Mouse (Mus musculus): ENCODE results near the gene Rubcnl. TPM values are rescaled to one million over a fixed set of nuclear protein-coding genes. Genes with fewer than 3 reads are reported as not detected.
A peak's percentile ranks its signal among the peaks of the same experiment; 100 is the strongest.

The Rubcnl gene
- polyA plus RNA-seq, 1 experiment, result 0.64 TPM

DNA sequence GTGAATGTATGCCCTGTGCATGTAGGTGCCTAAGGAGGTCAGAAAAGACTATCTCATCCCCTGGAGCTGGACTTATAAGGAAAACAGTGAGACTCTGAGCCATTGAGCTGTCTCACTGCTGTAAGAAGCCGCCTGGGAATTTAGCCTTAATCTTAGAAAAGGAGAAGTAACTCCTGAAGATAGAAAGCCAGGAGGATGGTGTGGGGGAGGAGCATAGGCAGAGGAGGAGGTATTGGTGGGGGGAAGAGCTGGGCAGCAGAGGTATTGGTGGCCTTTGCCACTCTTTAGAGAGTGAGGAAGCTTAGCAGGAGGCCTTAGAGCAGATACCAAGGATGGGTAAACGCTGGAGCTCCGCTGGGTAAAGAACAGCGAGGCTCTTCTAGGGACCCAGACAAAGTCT lies 26.5 kb upstream of the Rubcnl start:
- Histone ChIP-seq H3K4me2 (ENCODE audit: low read depth) (no peak overlapping the region), H3K27me3 (ENCODE audit: control insufficient read depth, insufficient read depth, insufficient read length) (no peaks in the 10 kb centered on the region), H3K79me2 (ENCODE audit: control insufficient read depth, insufficient read depth) (no peaks in the 10 kb centered on the region), H3K4me3 (no peak overlapping the region), H3ac (ENCODE audit: control insufficient read depth, insufficient read length) (no peak overlapping the region), H3K36me3 (ENCODE audit: control insufficient read depth, insufficient read depth) (no peaks in the 10 kb centered on the region)
- TF ChIP-seq E2F4 (IDR thresholded peaks at IDR 0.05; ENCODE audit: insufficient read depth) (no peak), TCF12 (IDR thresholded peaks at IDR 0.05; ENCODE audit: insufficient read depth, poor library complexity, severe bottlenecking) (no peak), MYOG (IDR thresholded peaks at IDR 0.05; ENCODE audit: control insufficient read depth in 1 of 3, insufficient read depth in 1 of 3, insufficient read length in 2 of 3, low read depth in 2 of 3) (no peak), POLR2A (IDR thresholded peaks at IDR 0.05; ENCODE audit: insufficient read length, low read depth) (no peak), CEBPB (IDR thresholded peaks at IDR 0.05; ENCODE audit: insufficient read depth, poor library complexity, severe bottlenecking) (no peak), USF1 (IDR thresholded peaks at IDR 0.05; ENCODE audit: low read depth) (no peak), MAX (IDR thresholded peaks at IDR 0.05; ENCODE audit: low read depth) (no peak), TCF3 (IDR thresholded peaks at IDR 0.05; ENCODE audit: insufficient read length, low read depth) (no peak), MYOD1 (IDR thresholded peaks at IDR 0.05; ENCODE audit: control insufficient read depth in 1 of 3, insufficient read length in 2 of 3, low read depth in 2 of 3) (no peak), SRF (IDR thresholded peaks at IDR 0.05; ENCODE audit: control insufficient read depth, insufficient read length, low read depth) (no peak), REST (IDR thresholded peaks at IDR 0.05; ENCODE audit: insufficient read depth, insufficient read length) (no peak), POLR2AphosphoS2 (IDR thresholded peaks at IDR 0.05; ENCODE audit: insufficient read length, low read depth) (no peak)

DNA sequence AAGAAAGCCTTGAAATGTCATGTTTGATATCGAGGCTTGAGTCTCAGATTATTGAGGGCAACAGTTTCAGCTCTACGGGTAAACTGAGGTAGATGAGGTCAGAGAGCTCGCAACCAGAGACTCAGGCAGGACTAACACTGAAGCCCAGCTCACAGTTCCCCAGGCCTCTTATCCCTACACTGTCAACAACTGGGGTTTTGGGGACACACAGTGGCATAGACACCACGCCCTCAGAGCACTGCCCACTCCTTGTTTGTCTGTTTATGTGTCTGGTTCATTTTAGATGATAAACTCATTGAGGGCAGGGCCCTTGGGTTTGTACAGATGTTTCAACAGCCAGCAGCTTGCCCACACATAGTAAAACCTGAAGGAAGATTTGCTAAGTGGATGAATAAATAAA lies 25.9 kb upstream of the Rubcnl start:
- no peak overlapping the region for H3K4me2 ChIP-seq (ENCODE audit: low read depth)
- H3K36me3 ChIP-seq (ENCODE audit: control insufficient read depth, insufficient read depth), result no peaks in the 10 kb centered on the region
- no peak overlapping the region for H3ac ChIP-seq (ENCODE audit: control insufficient read depth, insufficient read length)
- H3K27me3 ChIP-seq (ENCODE audit: control insufficient read depth, insufficient read depth, insufficient read length), result no peaks in the 10 kb centered on the region
- no peaks in the 10 kb centered on the region for H3K79me2 ChIP-seq (ENCODE audit: control insufficient read depth, insufficient read depth)
- TF ChIP-seq MYOG (IDR thresholded peaks at IDR 0.05; ENCODE audit: control insufficient read depth in 1 of 3, insufficient read depth in 1 of 3, insufficient read length in 2 of 3, low read depth in 2 of 3) (no peak), MAX (IDR thresholded peaks at IDR 0.05; ENCODE audit: low read depth) (no peak), SRF (IDR thresholded peaks at IDR 0.05; ENCODE audit: control insufficient read depth, insufficient read length, low read depth) (no peak), TCF12 (IDR thresholded peaks at IDR 0.05; ENCODE audit: insufficient read depth, poor library complexity, severe bottlenecking) (no peak)
- no peak overlapping the region for H3K4me3 ChIP-seq

DNA sequence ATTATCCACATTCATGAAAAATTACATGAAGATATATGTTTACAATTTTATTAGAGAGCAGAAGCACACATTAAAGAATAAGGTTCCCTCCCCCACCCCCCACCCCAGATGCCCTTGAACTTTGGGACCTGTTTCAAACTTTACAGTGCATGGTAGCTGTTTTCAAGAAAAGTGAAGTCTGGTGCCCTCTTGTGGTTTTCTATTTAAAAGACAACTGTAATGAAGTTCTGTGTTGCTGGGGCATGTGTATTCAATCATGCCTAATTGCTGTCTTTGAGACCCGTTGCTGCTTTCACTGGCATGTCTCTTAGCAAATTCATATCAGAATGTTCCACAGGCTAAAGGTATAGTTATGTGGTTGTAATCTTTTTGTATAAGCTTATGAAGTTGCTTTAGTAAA lies 25.3 kb upstream of the Rubcnl start:
- Histone ChIP-seq H3K4me2 (ENCODE audit: low read depth) (no peak overlapping the region), H3ac (ENCODE audit: control insufficient read depth, insufficient read length) (no peak overlapping the region), H3K4me3 (no peak overlapping the region), H3K36me3 (ENCODE audit: control insufficient read depth, insufficient read depth) (no peaks in the 10 kb centered on the region), H3K79me2 (ENCODE audit: control insufficient read depth, insufficient read depth) (no peaks in the 10 kb centered on the region), H3K27me3 (ENCODE audit: control insufficient read depth, insufficient read depth, insufficient read length) (no peaks in the 10 kb centered on the region)
- TF ChIP-seq TCF3 (IDR thresholded peaks at IDR 0.05; ENCODE audit: insufficient read length, low read depth) (no peak), REST (IDR thresholded peaks at IDR 0.05; ENCODE audit: insufficient read depth, insufficient read length) (no peak), TCF12 (IDR thresholded peaks at IDR 0.05; ENCODE audit: insufficient read depth, poor library complexity, severe bottlenecking) (no peak), USF1 (IDR thresholded peaks at IDR 0.05; ENCODE audit: low read depth) (no peak), MYOD1 (IDR thresholded peaks at IDR 0.05; ENCODE audit: control insufficient read depth in 1 of 3, insufficient read length in 2 of 3, low read depth in 2 of 3) (no peak), POLR2A (IDR thresholded peaks at IDR 0.05; ENCODE audit: insufficient read length, low read depth) (no peak), CEBPB (IDR thresholded peaks at IDR 0.05; ENCODE audit: insufficient read depth, poor library complexity, severe bottlenecking) (no peak), MYOG (IDR thresholded peaks at IDR 0.05; ENCODE audit: control insufficient read depth in 1 of 3, insufficient read depth in 1 of 3, insufficient read length in 2 of 3, low read depth in 2 of 3) (no peak), MAX (IDR thresholded peaks at IDR 0.05; ENCODE audit: low read depth) (no peak), E2F4 (IDR thresholded peaks at IDR 0.05; ENCODE audit: insufficient read depth) (no peak), SRF (IDR thresholded peaks at IDR 0.05; ENCODE audit: control insufficient read depth, insufficient read length, low read depth) (no peak), POLR2AphosphoS2 (IDR thresholded peaks at IDR 0.05; ENCODE audit: insufficient read length, low read depth) (no peak)

DNA sequence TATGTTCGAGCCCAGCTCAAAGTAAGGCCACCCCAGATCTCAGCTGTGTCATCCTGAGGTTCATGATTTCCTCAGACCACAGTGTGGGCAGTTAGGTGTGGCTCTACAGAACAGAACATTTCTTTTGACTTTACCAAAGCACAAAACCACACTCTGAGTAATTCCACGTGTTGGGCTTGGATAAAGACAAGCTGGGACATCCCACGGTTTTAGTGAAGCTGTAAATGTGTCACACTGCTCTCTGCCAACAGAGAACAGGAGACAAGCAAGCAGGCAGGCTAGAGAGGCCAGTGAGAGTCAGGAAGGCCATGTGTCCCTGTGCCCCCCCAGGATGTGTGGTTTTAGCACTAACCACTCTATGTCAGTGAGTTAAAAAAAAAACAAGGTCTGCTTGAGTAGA lies 19.3 kb upstream of the Rubcnl start:
- Histone ChIP-seq H3K27me3 (ENCODE audit: control insufficient read depth, insufficient read depth, insufficient read length) (no peaks in the 10 kb centered on the region), H3K4me3 (no peak overlapping the region), H3K79me2 (ENCODE audit: control insufficient read depth, insufficient read depth) (no peaks in the 10 kb centered on the region), H3K36me3 (ENCODE audit: control insufficient read depth, insufficient read depth) (no peaks in the 10 kb centered on the region), H3K4me2 (ENCODE audit: low read depth) (peak overlapping the region; percentile 54), H3ac (ENCODE audit: control insufficient read depth, insufficient read length) (no peak overlapping the region)
- TF ChIP-seq TCF12 (IDR thresholded peaks at IDR 0.05; ENCODE audit: insufficient read depth, poor library complexity, severe bottlenecking) (peak; percentile 39), SRF (IDR thresholded peaks at IDR 0.05; ENCODE audit: control insufficient read depth, insufficient read length, low read depth) (no peak), CEBPB (IDR thresholded peaks at IDR 0.05; ENCODE audit: insufficient read depth, poor library complexity, severe bottlenecking) (peak; percentile 49; the same call in 1 of the 2 replicates), TCF3 (IDR thresholded peaks at IDR 0.05; ENCODE audit: insufficient read length, low read depth) (no peak), POLR2A (IDR thresholded peaks at IDR 0.05; ENCODE audit: insufficient read length, low read depth) (no peak), MAX (IDR thresholded peaks at IDR 0.05; ENCODE audit: low read depth) (no peak), USF1 (IDR thresholded peaks at IDR 0.05; ENCODE audit: low read depth) (peak; percentile 1), MYOG (IDR thresholded peaks at IDR 0.05; ENCODE audit: control insufficient read depth in 1 of 3, insufficient read depth in 1 of 3, insufficient read length in 2 of 3, low read depth in 2 of 3) (peak in 1 of 3 experiments; percentile 28), MYOD1 (IDR thresholded peaks at IDR 0.05; ENCODE audit: control insufficient read depth in 1 of 3, insufficient read length in 2 of 3, low read depth in 2 of 3) (peak in 1 of 3 experiments; percentile 66), REST (IDR thresholded peaks at IDR 0.05; ENCODE audit: insufficient read depth, insufficient read length) (no peak), POLR2AphosphoS2 (IDR thresholded peaks at IDR 0.05; ENCODE audit: insufficient read length, low read depth) (no peak), E2F4 (IDR thresholded peaks at IDR 0.05; ENCODE audit: insufficient read depth) (no peak)

DNA sequence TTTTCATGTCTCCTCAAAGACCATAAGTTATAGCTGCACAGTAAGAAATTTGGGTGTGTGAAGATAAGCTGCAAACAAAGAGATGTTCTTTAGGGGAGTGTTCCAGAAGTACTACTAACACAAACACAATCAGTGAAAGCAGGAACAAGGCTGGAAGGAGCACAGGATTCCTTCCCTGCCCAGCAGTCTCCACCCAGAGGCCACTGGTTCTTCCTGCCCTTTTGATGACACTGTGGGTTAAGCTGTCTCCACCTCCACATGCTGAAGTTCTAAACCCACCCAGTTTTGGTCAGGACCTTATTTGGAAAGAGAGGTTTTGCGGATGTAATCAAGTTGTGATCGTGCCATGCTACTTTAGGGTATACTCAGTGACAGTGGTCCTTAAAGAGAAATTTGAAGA lies 18.8 kb upstream of the Rubcnl start:
- H3K4me2 ChIP-seq (ENCODE audit: low read depth), result peak overlapping the region; percentile 54
- no peak overlapping the region for H3K4me3 ChIP-seq
- H3K27me3 ChIP-seq (ENCODE audit: control insufficient read depth, insufficient read depth, insufficient read length), result no peaks in the 10 kb centered on the region
- H3ac ChIP-seq (ENCODE audit: control insufficient read depth, insufficient read length), result no peak overlapping the region
- no peaks in the 10 kb centered on the region for H3K79me2 ChIP-seq (ENCODE audit: control insufficient read depth, insufficient read depth)
- no peaks in the 10 kb centered on the region for H3K36me3 ChIP-seq (ENCODE audit: control insufficient read depth, insufficient read depth)
- TF ChIP-seq POLR2A (IDR thresholded peaks at IDR 0.05; ENCODE audit: insufficient read length, low read depth), result no peak
- TF ChIP-seq MYOD1 (IDR thresholded peaks at IDR 0.05; ENCODE audit: control insufficient read depth in 1 of 3, insufficient read length in 2 of 3, low read depth in 2 of 3), result no peak
- no peak for TF ChIP-seq USF1 (IDR thresholded peaks at IDR 0.05; ENCODE audit: low read depth)
- TF ChIP-seq E2F4 (IDR thresholded peaks at IDR 0.05; ENCODE audit: insufficient read depth), result no peak
- TF ChIP-seq POLR2AphosphoS2 (IDR thresholded peaks at IDR 0.05; ENCODE audit: insufficient read length, low read depth), result no peak
- no peak for TF ChIP-seq MAX (IDR thresholded peaks at IDR 0.05; ENCODE audit: low read depth)
- no peak for TF ChIP-seq REST (IDR thresholded peaks at IDR 0.05; ENCODE audit: insufficient read depth, insufficient read length)
- no peak for TF ChIP-seq MYOG (IDR thresholded peaks at IDR 0.05; ENCODE audit: control insufficient read depth in 1 of 3, insufficient read depth in 1 of 3, insufficient read length in 2 of 3, low read depth in 2 of 3)
- no peak for TF ChIP-seq SRF (IDR thresholded peaks at IDR 0.05; ENCODE audit: control insufficient read depth, insufficient read length, low read depth)
